Mouse (Mus musculus): Measurements from ENCODE around the gene Notch1.
A peak's percentile ranks its signal among the peaks of the same experiment; 100 is the strongest.

Notch1 gene

GRCm38 (mm10) chr2:26408515-26409356, 107.7 kb downstream of the Notch1 start, which contains the start of gene Inpp5e:
TSS of gene Inpp5e (minus strand) at chr2:26409203.
- peak; percentile 99 for DNase-seq (ENCODE audit: low spot score in 2 of 2)

Data from cerebellum, postnatal 4 days (tissue).